Mouse (Mus musculus): Measurements from ENCODE around the gene Rarres1. TPM values are rescaled to one million over a fixed set of nuclear protein-coding genes. Genes with fewer than 3 reads are reported as not detected.

The Rarres1 gene
- total and polyA plus RNA-seq, 3 experiments = not detected

DNA sequence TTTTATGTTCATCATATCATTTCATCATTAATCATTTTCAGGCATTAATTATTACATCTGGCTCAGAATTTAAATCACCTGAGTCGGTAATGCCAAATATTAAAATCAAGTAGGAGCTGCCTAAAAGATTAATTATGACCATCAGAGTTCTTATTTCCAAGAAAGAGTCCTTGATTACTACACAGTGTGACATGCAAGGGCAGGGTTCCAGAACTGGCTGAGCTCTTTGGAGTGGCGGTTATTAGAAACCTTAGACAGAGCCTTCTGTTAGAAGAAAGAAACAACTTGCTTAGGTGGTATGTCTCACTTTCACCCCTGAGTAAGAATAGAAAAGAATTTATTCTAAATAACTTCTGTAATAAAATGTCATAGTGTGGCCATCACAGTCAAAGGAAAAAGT, 48.0 kb downstream of the Rarres1 start:
- no peak for DNase-seq (ENCODE audit: low read depth, low spot score)
- H3K9me3 ChIP-seq (replicated peaks; ENCODE audit: insufficient read depth, low read length) = no peaks in the 10 kb centered on the region
- TF ChIP-seq POLR2AphosphoS2 (IDR thresholded peaks at IDR 0.05; ENCODE audit: low read length) (no peak), MEF2A (IDR thresholded peaks at IDR 0.05; ENCODE audit: extremely low read depth, insufficient replicate concordance, low read depth, low read length, poor library complexity, severe bottlenecking) (no peak), RCOR1 (IDR thresholded peaks at IDR 0.05; ENCODE audit: low read depth, low read length) (no peak), TBP (IDR thresholded peaks at IDR 0.05; ENCODE audit: low read depth, low read length) (no peak), EP300 (IDR thresholded peaks at IDR 0.05; ENCODE audit: low read depth in 1 of 2, low read length in 2 of 2) (no peak), USF1 (IDR thresholded peaks at IDR 0.05; ENCODE audit: low read depth, low read length) (no peak), NRF1 (IDR thresholded peaks at IDR 0.05; ENCODE audit: insufficient read depth, low read depth, low read length, poor library complexity, severe bottlenecking) (no peak), ELF1 (IDR thresholded peaks at IDR 0.05; ENCODE audit: low read depth, low read length) (no peak), KAT2A (conservative IDR thresholded peaks at IDR 0.05; ENCODE audit: low read depth, low read length) (no peak), CHD2 (IDR thresholded peaks at IDR 0.05; ENCODE audit: low read length) (no peak), CHD1 (IDR thresholded peaks at IDR 0.05; ENCODE audit: low read depth, low read length) (no peak)
- H3K36me3 ChIP-seq (ENCODE audit: control insufficient read depth in 1 of 2, insufficient read depth in 2 of 2, low read length in 2 of 2) = peaks cover 7 to 9% of the 10 kb centered on the region in 2 experiments
- no peaks in the 10 kb centered on the region for H3K79me2 ChIP-seq (ENCODE audit: control insufficient read depth, insufficient read depth, low read length, poor library complexity)
- H3K9ac ChIP-seq (ENCODE audit: control insufficient read depth, low read depth, low read length, poor library complexity, severe bottlenecking) = no peak overlapping the region
- H3K4me1 ChIP-seq (ENCODE audit: control insufficient read depth in 1 of 2, insufficient read depth in 2 of 2, low read length in 2 of 2) = peaks cover 3 to 5% of the 10 kb centered on the region in 2 experiments
- no peaks in the 10 kb centered on the region for H3K27me3 ChIP-seq (ENCODE audit: control insufficient read depth in 1 of 2, insufficient read depth in 2 of 2, low read length in 2 of 2)
- H3K4me3 ChIP-seq (ENCODE audit: control insufficient read depth in 1 of 2, insufficient read depth in 1 of 2, low read depth in 2 of 2, low read length in 2 of 2) = no peak overlapping the region
- H3K27ac ChIP-seq (ENCODE audit: control insufficient read depth, low read depth, low read length) = no peak overlapping the region

DNA sequence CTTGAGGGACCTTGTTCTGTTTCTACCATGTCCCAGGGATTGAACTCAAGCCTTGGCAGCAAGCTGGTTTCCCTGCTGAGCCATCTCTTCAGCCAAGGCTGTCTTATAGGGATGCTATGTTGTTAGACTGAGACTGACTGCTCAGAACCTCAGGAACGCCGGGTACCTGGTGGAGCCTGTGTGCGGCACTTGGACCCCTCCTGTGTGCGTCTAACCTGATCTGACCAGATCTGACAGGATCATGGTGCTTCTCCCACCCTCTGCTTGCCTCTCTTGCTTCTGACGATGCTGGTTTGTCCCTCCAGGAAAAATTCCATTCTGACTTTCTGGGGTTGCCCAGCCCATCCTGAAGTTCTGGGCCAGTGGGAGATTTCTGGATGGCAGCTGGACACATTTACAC, 48.7 kb downstream of the Rarres1 start:
- no peaks in the 10 kb centered on the region for H3K79me2 ChIP-seq (ENCODE audit: control insufficient read depth, insufficient read depth, low read length, poor library complexity)
- no peaks in the 10 kb centered on the region for H3K27me3 ChIP-seq (ENCODE audit: control insufficient read depth in 1 of 2, insufficient read depth in 2 of 2, low read length in 2 of 2)
- no peak overlapping the region for H3K4me3 ChIP-seq (ENCODE audit: control insufficient read depth in 1 of 2, insufficient read depth in 1 of 2, low read depth in 2 of 2, low read length in 2 of 2)
- H3K27ac ChIP-seq (ENCODE audit: control insufficient read depth, low read depth, low read length) = no peak overlapping the region
- DNase-seq (ENCODE audit: low read depth, low spot score) = no peak
- peaks cover 4 to 7% of the 10 kb centered on the region in 2 experiments; a peak in 3 of 4 replicates for H3K36me3 ChIP-seq (ENCODE audit: control insufficient read depth in 1 of 2, insufficient read depth in 2 of 2, low read length in 2 of 2)
- no peak for TF ChIP-seq POLR2A (IDR thresholded peaks at IDR 0.05; ENCODE audit: control insufficient read depth in 1 of 2, insufficient read depth in 1 of 2, low read depth in 1 of 2, low read length in 2 of 2, poor library complexity in 1 of 2)
- TF ChIP-seq MYC (IDR thresholded peaks at IDR 0.05; ENCODE audit: low read depth, low read length) = no peak
- no peak for TF ChIP-seq BHLHE40 (IDR thresholded peaks at IDR 0.05; ENCODE audit: borderline replicate concordance, low read depth, low read length)
- TF ChIP-seq GABPA (IDR thresholded peaks at IDR 0.05; ENCODE audit: low read depth, low read length) = no peak
- no peak for TF ChIP-seq ETS1 (IDR thresholded peaks at IDR 0.05; ENCODE audit: low read depth, low read length)
- TF ChIP-seq SIN3A (IDR thresholded peaks at IDR 0.05; ENCODE audit: low read length) = no peak
- no peak for TF ChIP-seq ZMIZ1 (IDR thresholded peaks at IDR 0.05; ENCODE audit: low read depth, low read length)
- no peak for TF ChIP-seq MYB (IDR thresholded peaks at IDR 0.05; ENCODE audit: low read depth, low read length)
- no peak for TF ChIP-seq CHD1 (IDR thresholded peaks at IDR 0.05; ENCODE audit: low read depth, low read length)
- TF ChIP-seq KAT2A (conservative IDR thresholded peaks at IDR 0.05; ENCODE audit: low read depth, low read length) = no peak
- TF ChIP-seq MAFK (IDR thresholded peaks at IDR 0.05; ENCODE audit: borderline replicate concordance, low read depth, low read length) = no peak
- TF ChIP-seq ZC3H11A (IDR thresholded peaks at IDR 0.05; ENCODE audit: low read depth, low read length) = no peak
- TF ChIP-seq MXI1 (IDR thresholded peaks at IDR 0.05; ENCODE audit: low read depth, low read length) = no peak
- TF ChIP-seq RCOR1 (IDR thresholded peaks at IDR 0.05; ENCODE audit: low read depth, low read length) = no peak
- TF ChIP-seq EP300 (IDR thresholded peaks at IDR 0.05; ENCODE audit: low read depth in 1 of 2, low read length in 2 of 2) = no peak
- TF ChIP-seq NELFE (IDR thresholded peaks at IDR 0.05; ENCODE audit: low read depth, low read length) = no peak
- TF ChIP-seq MEF2A (IDR thresholded peaks at IDR 0.05; ENCODE audit: extremely low read depth, insufficient replicate concordance, low read depth, low read length, poor library complexity, severe bottlenecking) = no peak
- H3K9ac ChIP-seq (ENCODE audit: control insufficient read depth, low read depth, low read length, poor library complexity, severe bottlenecking) = no peak overlapping the region
- H3K9me3 ChIP-seq (replicated peaks; ENCODE audit: insufficient read depth, low read length) = no peaks in the 10 kb centered on the region
- H3K4me1 ChIP-seq (ENCODE audit: control insufficient read depth in 1 of 2, insufficient read depth in 2 of 2, low read length in 2 of 2) = peaks cover under 1 to 4% of the 10 kb centered on the region in 2 experiments; a peak in 3 of 4 replicates
